In the genomic region with DNA sequence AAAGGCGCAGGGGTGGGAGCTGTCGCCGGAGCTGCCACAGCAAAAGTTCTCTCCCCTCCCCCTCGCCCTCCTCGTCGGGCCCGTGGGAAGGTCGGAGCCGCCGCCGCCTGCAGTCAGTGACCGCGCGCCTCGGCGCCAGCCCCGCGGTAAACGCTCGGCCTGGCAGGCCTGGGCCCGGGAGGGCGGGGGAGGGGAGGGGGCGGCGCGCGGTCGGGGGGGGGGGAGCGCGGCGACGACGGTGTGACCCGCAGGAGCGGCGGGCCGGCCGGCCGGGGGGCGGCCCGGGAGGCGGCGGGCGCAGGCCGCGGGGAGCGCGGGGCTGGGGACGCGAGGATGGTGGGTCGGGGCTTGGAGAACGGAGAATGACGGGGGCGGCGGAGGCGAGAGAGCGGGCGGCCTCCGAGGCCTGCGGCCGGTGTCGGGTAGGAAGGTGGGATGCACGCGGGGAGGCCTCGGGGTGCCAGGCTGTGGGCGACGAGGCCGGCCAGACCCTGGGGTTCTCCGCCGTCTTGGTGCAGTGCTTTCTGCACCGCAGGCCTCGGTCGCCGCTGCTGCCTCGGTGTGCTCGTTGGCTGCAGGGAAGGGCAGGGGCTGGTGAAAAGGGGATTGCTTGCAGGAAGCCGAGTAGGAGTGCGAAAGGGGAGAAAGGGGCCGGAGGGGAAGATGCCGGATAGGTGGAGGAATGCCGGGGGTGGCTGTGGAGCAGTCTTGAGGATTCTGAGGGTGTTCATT, we compare ENCODE assay signal across 8 mouse cellular contexts. TPM values are rescaled to one million over a fixed set of nuclear protein-coding genes. Genes with fewer than 3 reads are reported as not detected.
A peak's percentile ranks its signal among the peaks of the same experiment; 100 is the strongest.
DNase-seq lines count a peak whose midpoint lies in the region; ATAC-seq and TF ChIP-seq lines count a peak whose summit lies in the region.

No protein-coding gene starts in this region.

- H3K36me3 ChIP-seq in hindbrain, embryonic 12.5 days = no peaks in the 10 kb centered on the region
- no peaks in the 10 kb centered on the region for H3K36me3 ChIP-seq in small intestine, adult 2 months (ENCODE audit: control insufficient read depth, insufficient read depth, low read length)

- no peak for TF ChIP-seq CTCF in small intestine, adult 2 months (IDR thresholded peaks at IDR 0.05; ENCODE audit: extremely low read depth, insufficient read length, insufficient replicate concordance, low read depth, low read length)

- under 1% methylated on average over 49 of the region's 80 CpGs for WGBS in hindbrain, embryonic 12.5 days
- WGBS in small intestine, adult 2 months = under 1% methylated on average over 63 of the region's 80 CpGs

- no peaks in the 10 kb centered on the region for H3K9me3 ChIP-seq in hindbrain, embryonic 12.5 days (replicated peaks)

- H3K4me3 ChIP-seq in hindbrain, embryonic 12.5 days = peak overlapping the region; percentile 91
- peak overlapping the region; percentile 92 for H3K4me3 ChIP-seq in small intestine, adult 2 months (ENCODE audit: low read depth, low read length)

- H3K27me3 ChIP-seq in hindbrain, embryonic 12.5 days = no peaks in the 10 kb centered on the region
- no peaks in the 10 kb centered on the region for H3K27me3 ChIP-seq in small intestine, adult 2 months (ENCODE audit: control insufficient read depth, insufficient read depth, low read length)

- peak; percentile 45; the same call in 1 of the 2 replicates for ATAC-seq in frontal cortex, adult (ENCODE audit: low TSS enrichment)
- peak; percentile 87 for ATAC-seq in hindbrain, embryonic 12.5 days (ENCODE audit: low FRiP score)

- DNase-seq in heart, adult 11 months = peak; percentile 93
- no peak for DNase-seq in heart, adult 8-10 months (ENCODE audit: low spot score)
- DNase-seq in cerebellum, adult 9-11 months = peak; percentile 61
- DNase-seq in left cerebral cortex, postnatal 25 days (ENCODE audit: low spot score in 2 of 2) = peak; percentile 46 to 58
- peak; percentile 59 for DNase-seq in mesoderm, embryonic 11.5 days (ENCODE audit: low read depth, low spot score)

- peak overlapping the region; percentile 99 for H3K9ac ChIP-seq in hindbrain, embryonic 12.5 days

- intact Hi-C loops in left cerebral cortex, postnatal 25 days (cut with DNase I) = loop anchor here (1.0 to 5.0 kb wide), 3 partner anchors 37 to 361 kb away; no protein-coding TSS in a partner anchor

- TF ChIP-seq POLR2A in small intestine, adult 2 months (IDR thresholded peaks at IDR 0.05; ENCODE audit: low read depth, low read length) = 0 out of 2 replicates have a peak, but pooled peaks have one; percentile 6

- H3K27ac ChIP-seq in hindbrain, embryonic 12.5 days = peak overlapping the region; percentile 97
- peak overlapping the region; percentile 54 for H3K27ac ChIP-seq in small intestine, adult 2 months (ENCODE audit: insufficient read depth, low read depth, low read length)

- peak overlapping the region; percentile 86 for H3K4me2 ChIP-seq in hindbrain, embryonic 12.5 days (replicated peaks)

- peaks cover 16% of the 10 kb centered on the region for H3K4me1 ChIP-seq in hindbrain, embryonic 12.5 days
- peaks cover 3% of the 10 kb centered on the region for H3K4me1 ChIP-seq in small intestine, adult 2 months (ENCODE audit: control insufficient read depth, insufficient read depth, insufficient read length, low read length)

RNA-seq across cellular contexts. Expression of a gene that starts 0.4 kb away (rescaled TPM):
- total RNA-seq in heart, adult 8-10 months (2022) = 10 to 100 TPM; 37.2 to 41.2 (median 38.7) TPM
- polyA plus RNA-seq in hindbrain, embryonic 12.5 days (2016; fragmentation: Nextera tagmentation; extraction: Ambion mirVana) = 59.0 and 62.5 TPM in 2 replicates
- total RNA-seq in left cerebral cortex, postnatal 25 days (2021) = 100 to 1,000 TPM; 142 to 153 TPM
- 1.5 and 4.0 TPM in 2 replicates for polyA plus RNA-seq in small intestine, adult 2 months (2012; rRNA removed)
